Mouse (Mus musculus) gastrocnemius, postnatal 25 days (tissue): ENCODE measurements at regions not wholly inside any gene's neighbourhood (a gene's known extent, or its start where the extent isn't known, plus 50 kb on each side); places are given as distances from the start of the nearest gene placed in this dataset.

Source experiments
- DNase-seq: peaks from one replicate; pipeline ENCODE4 v3.0.0; 2022

- DNase-seq, result no peak
Measured at GRCm38 (mm10) chr9:90828701-90829100, 533.5 kb upstream of the Zic4 start.

GRCm38 (mm10) chr9:90830704-90831103 lies 531.5 kb upstream of the Zic4 start:
- DNase-seq, result no peak

GRCm38 (mm10) chr9:90833743-90834539 lies 528.3 kb upstream of the Zic4 start:
- no peak for DNase-seq

- DNase-seq, result no peak
Measured at GRCm38 (mm10) chr9:90838184-90838926, 523.9 kb upstream of the Zic4 start.

GRCm38 (mm10) chr9:90851044-90851443 lies 511.2 kb upstream of the Zic4 start:
- DNase-seq, result no peak

GRCm38 (mm10) chr9:90871636-90872035 lies 490.6 kb upstream of the Zic4 start:
- no peak for DNase-seq

- DNase-seq, result no peak
Measured at GRCm38 (mm10) chr9:90884467-90884866, 477.7 kb upstream of the Zic4 start.

GRCm38 (mm10) chr9:90887405-90887804 lies 474.8 kb upstream of the Zic4 start:
- DNase-seq, result no peak

- DNase-seq, result no peak
Measured at GRCm38 (mm10) chr9:90890801-90891200, 471.4 kb upstream of the Zic4 start.

GRCm38 (mm10) chr9:90892816-90893215 lies 469.4 kb upstream of the Zic4 start:
- no peak for DNase-seq

- DNase-seq, result no peak
Measured at GRCm38 (mm10) chr9:90903557-90903956, 458.7 kb upstream of the Zic4 start.

- DNase-seq, result no peak
Measured at GRCm38 (mm10) chr9:90906106-90906505, 456.1 kb upstream of the Zic4 start.

GRCm38 (mm10) chr9:90906684-90907083 lies 455.5 kb upstream of the Zic4 start:
- no peak for DNase-seq

- no peak for DNase-seq
Measured at GRCm38 (mm10) chr9:90954613-90955012, 407.6 kb upstream of the Zic4 start.

- no peak for DNase-seq
Measured at GRCm38 (mm10) chr9:90961436-90961835, 400.8 kb upstream of the Zic4 start.

GRCm38 (mm10) chr9:90964043-90964442 lies 398.2 kb upstream of the Zic4 start:
- no peak for DNase-seq

- DNase-seq, result no peak
Measured at GRCm38 (mm10) chr9:90978730-90979129, 383.5 kb upstream of the Zic4 start.

- no peak for DNase-seq
Measured at GRCm38 (mm10) chr9:90980023-90980802, 382.0 kb upstream of the Zic4 start.

GRCm38 (mm10) chr9:90999178-90999577 lies 363.0 kb upstream of the Zic4 start:
- DNase-seq, result no peak

- peak; percentile 65 for DNase-seq
Measured at GRCm38 (mm10) chr9:91004214-91004613, 358.0 kb upstream of the Zic4 start.

- no peak for DNase-seq
Measured at GRCm38 (mm10) chr9:91040546-91040945, 321.7 kb upstream of the Zic4 start.

- no peak for DNase-seq
Measured at GRCm38 (mm10) chr9:91048569-91048968, 313.6 kb upstream of the Zic4 start.
